Mouse (Mus musculus) hindbrain, embryonic 14.5 days (tissue): ENCODE data around the gene Foxl1. TPM values are rescaled to one million over a fixed set of nuclear protein-coding genes. Genes with fewer than 3 reads are reported as not detected.
"Not testable (repeated sequence)": the region's sequence is repeated elsewhere in the genome, so short reads cannot be mapped to it uniquely, and the experiment has no call there.

Source experiments
- ATAC-seq: fragments of 200-750 bp; cut with Nextera tagmentation; 2 replicates; pipeline ENCODE4 v1.8.0; 2017; ENCODE audit warnings: moderate number of reproducible peaks, mild to moderate bottlenecking, moderate TSS enrichment, moderate library complexity; ENCODE audit not compliant: low FRiP score
- DNase-seq: peaks from one replicate; pipeline ENCODE4 v3.0.0-alpha.2; 2015; ENCODE audit warnings: low spot score
- H3K27ac ChIP-seq: fragments of 300-500 bp; sonication (generic); 2 replicates; pipeline ENCODE4 v1.5.1; 2014; ENCODE audit warnings: mild to moderate bottlenecking, moderate library complexity
- H3K27me3 ChIP-seq: fragments of 300-500 bp; sonication (generic); 2 replicates; pipeline ENCODE4 v1.6.1; 2014; ENCODE audit warnings: mild to moderate bottlenecking, low read length, mixed read lengths; ENCODE audit not compliant: control insufficient read depth, insufficient read depth
- H3K36me3 ChIP-seq: fragments of 300-500 bp; sonication (generic); replicated peaks from 2 replicates; pipeline ENCODE4 v1.6.1; 2014; ENCODE audit not compliant: control insufficient read depth, insufficient read depth
- H3K4me1 ChIP-seq: fragments of 300-500 bp; sonication (generic); replicated peaks from 2 replicates; pipeline ENCODE4 v1.6.1; 2014; ENCODE audit warnings: antibody characterized with exemption, low read length, mixed read lengths; ENCODE audit not compliant: control insufficient read depth, insufficient read depth
- H3K4me2 ChIP-seq: fragments of 300-500 bp; sonication (generic); replicated peaks from 2 replicates; pipeline ENCODE4 v1.6.1; 2014; ENCODE audit warnings: mild to moderate bottlenecking, moderate library complexity
- H3K4me3 ChIP-seq: fragments of 300-500 bp; sonication (generic); replicated peaks from 2 replicates; pipeline ENCODE4 v1.5.1; 2014; ENCODE audit warnings: mild to moderate bottlenecking, low read length
- H3K9ac ChIP-seq: fragments of 300-500 bp; sonication (generic); 2 replicates; pipeline ENCODE4 v1.6.1; 2014
- H3K9me3 ChIP-seq: fragments of 300-500 bp; sonication (generic); 2 replicates; pipeline ENCODE4 v1.6.1; 2016; ENCODE audit warnings: low read length; ENCODE audit not compliant: control insufficient read depth
- WGBS: fragments of 180-500 bp; shearing (Covaris S2); extraction: QIAGEN DNeasy Blood & Tissue Kit; methylation state at CpG from one replicate; pipeline ENCODE4 v1.1.7; 2014; 5-methylcytosine and 5-hydroxymethylcytosine counted together
- polyA plus RNA-seq: library from polyadenylated mRNA; unstranded; fragments of >200 nt; fragmentation: Nextera tagmentation; extraction: Ambion mirVana; gene quantifications from 2 replicates; pipeline ENCODE4 v1.2.1, GENCODE M21; 2014

The Foxl1 gene
- polyA plus RNA-seq, 1 experiment from 2014 or later, result 0.25 TPM

DNA sequence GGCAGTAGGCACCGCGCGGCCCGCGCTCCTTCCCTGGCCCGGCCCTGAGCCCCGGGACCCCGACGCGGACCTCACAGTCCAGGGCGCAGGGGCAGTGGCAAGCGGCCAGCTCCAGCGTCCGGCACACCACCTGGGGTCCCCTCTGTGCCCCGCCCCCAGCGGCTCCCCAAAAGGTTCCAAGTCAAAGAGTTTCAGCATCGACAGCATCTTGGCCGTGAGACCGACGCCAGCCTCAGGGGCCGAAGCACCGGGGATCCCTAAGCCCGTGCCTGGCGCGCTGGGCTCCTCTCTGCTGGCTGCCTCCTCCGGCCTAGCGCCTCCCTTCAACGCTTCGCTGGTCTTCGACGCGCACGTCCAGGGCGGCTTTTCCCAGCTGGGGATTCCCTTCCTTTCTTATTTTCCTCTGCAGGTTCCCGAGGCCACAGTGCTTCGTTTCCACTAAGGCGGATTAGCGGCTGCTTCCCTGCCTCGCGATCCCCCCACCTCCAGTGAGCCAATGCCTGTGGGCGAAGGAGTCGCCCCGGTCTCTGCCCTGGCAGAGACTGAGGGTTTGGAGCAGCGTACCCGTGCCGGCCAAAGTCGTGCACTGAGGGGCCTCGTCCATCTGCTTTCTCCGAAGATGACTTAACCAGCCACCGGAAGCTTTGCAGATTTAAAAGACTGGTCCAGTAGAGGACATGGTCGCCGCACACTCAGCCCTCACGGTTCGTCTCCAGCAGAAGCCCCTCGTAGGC is 958 bp downstream of the Foxl1 start:
- Histone ChIP-seq H3K4me1 (peaks cover 8% of the 10 kb centered on the region; the same call in 1 of the 2 replicates), H3K27ac (no peak overlapping the region), H3K9ac (no peak overlapping the region), H3K4me3 (peak overlapping the region; percentile 16; the same call in 1 of the 2 replicates), H3K9me3 (no peaks in the 10 kb centered on the region), H3K36me3 (no peaks in the 10 kb centered on the region), H3K4me2 (peak overlapping the region; percentile 23), H3K27me3 (peaks cover 90% of the 10 kb centered on the region)
- WGBS, result 2% methylated on average over 52 of the region's 55 CpGs
- DNase-seq (no peak), ATAC-seq (no peak)

DNA sequence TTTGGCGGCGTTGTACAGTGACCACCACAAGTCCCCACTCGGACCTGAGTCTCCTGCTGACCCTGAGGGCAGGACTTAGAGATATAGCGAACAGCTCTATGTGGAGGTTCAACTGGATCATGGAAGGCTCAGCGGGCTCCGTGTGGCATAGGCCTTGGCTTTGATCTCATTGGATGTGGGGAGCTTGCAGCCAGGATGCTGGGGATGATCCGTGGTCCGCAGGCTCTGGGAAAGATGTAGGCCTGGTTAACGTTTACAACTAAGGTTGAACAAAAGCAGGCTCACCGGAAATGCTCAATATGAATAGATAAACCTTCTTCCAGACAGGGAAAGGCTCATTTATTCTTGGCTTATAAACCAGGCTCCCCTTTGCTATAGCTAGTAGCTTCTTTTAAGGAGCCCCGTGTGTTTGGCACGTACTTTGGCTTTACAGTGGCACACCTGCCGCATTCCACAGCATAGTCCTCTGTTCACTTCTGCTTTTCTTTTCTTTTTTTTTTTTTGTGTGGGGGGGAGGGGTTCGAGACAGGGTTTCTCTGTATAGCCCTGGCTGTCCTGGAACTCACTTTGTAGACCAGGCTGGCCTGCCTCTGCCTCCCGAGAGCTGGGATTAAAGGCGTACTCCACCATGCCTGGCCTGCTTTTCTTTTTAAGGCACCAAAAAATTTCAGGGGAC is 1.7 kb downstream of the Foxl1 start:
- Histone ChIP-seq H3K27ac (no peak overlapping the region), H3K27me3 (peaks cover 83% of the 10 kb centered on the region), H3K4me1 (peaks cover 8% of the 10 kb centered on the region; the same call in 1 of the 2 replicates), H3K4me2 (no peak overlapping the region), H3K9ac (no peak overlapping the region), H3K4me3 (no peak overlapping the region), H3K36me3 (no peaks in the 10 kb centered on the region), H3K9me3 (no peaks in the 10 kb centered on the region)
- DNase-seq (no peak), ATAC-seq (no peak)
- 12% methylated on average over 16 of the region's 16 CpGs for WGBS

DNA sequence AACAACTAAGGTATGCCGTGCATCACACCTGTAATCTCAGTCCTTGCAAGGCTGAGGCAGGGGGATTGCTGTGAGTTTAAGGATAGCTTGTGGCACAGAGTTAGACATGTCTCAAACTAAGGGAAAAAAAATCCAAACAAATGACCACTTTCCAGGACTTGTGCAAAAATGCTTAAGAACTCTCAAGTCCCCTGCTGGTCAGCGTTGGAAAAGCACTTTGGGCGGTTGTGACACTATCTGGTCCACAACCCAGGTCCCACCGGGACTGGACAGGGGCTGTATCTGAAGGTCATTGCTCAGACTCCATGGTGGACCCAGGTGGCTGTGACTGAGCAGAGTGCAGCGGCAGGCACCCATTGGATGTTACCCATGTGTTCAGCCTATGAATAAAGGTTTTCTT is 2.8 kb downstream of the Foxl1 start:
- 30% methylated on average over 5 of the region's 5 CpGs for whole genome bisulfite sequencing
- DNase-seq (no peak), ATAC-seq (no peak)
- H3K27me3 ChIP-seq, result peaks cover 71% of the 10 kb centered on the region
- no peak overlapping the region for H3K4me3 ChIP-seq
- peaks cover 8% of the 10 kb centered on the region; the same call in 1 of the 2 replicates for H3K4me1 ChIP-seq
- H3K9ac ChIP-seq, result no peak overlapping the region
- H3K27ac ChIP-seq, result no peak overlapping the region
- H3K9me3 ChIP-seq, result no peaks in the 10 kb centered on the region
- no peaks in the 10 kb centered on the region for H3K36me3 ChIP-seq
- H3K4me2 ChIP-seq, result no peak overlapping the region

DNA sequence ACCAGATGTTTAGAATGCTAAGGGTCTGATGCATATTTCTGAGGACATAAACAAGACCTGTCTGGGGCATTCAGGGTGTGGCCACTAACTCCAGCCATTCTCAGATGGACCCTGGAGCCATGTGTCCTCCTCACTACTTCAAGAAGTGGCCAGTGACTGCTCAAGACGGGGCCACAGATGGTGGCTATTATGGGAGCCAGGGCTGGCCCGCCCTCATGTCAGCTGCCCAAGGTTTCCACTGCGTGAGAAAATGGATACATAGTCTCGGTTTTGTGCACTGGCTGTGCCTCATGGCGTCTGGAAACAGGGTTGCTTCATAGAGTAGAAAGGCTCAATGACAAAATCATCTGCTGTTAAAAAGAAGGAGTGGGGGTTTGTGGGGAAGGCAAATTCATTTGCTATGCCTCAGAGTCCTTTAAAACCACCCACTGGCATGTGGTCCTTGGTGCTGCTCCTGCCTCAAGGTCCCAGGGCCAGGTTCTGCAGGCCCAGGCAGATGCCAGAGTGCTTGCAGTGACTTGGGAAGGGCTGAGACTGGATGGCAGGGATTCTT is 5.3 kb downstream of the Foxl1 start:
- Histone ChIP-seq H3K4me3 (no peak overlapping the region), H3K9ac (no peak overlapping the region), H3K4me2 (no peak overlapping the region), H3K27ac (no peak overlapping the region), H3K36me3 (no peaks in the 10 kb centered on the region), H3K27me3 (peaks cover 46% of the 10 kb centered on the region), H3K9me3 (peaks cover 4% of the 10 kb centered on the region; the same call in 1 of the 2 replicates), H3K4me1 (peaks cover 5% of the 10 kb centered on the region; the same call in 1 of the 2 replicates)
- DNase-seq (no peak), ATAC-seq (no peak)
- WGBS, result 66% methylated on average over 5 of the region's 5 CpGs

DNA sequence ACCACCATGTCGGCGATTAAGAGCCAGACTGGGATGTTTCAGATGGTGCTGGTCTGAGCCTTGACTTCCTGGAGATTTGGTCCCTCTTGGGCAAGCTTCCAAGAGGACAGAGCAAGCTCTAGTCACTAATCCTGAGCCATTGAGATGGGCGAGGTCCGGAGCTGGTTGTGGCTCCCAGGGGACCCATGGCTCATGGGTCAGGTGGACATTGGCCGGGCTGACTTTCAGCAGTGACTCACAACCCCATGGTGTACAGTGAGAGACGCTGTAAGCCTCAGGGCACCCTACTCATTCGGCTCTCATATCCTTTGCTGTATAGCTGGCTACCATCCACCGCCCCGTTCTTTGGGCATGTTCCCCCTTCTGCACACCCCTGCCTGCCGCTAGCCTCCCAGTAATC is 6.4 kb downstream of the Foxl1 start:
- 91% methylated on average over 10 of the region's 10 CpGs for WGBS
- ATAC-seq (no peak), DNase-seq (no peak)
- Histone ChIP-seq H3K4me3 (no peak overlapping the region), H3K9me3 (peaks cover 4% of the 10 kb centered on the region; the same call in 1 of the 2 replicates), H3K9ac (no peak overlapping the region), H3K27ac (no peak overlapping the region), H3K4me2 (no peak overlapping the region), H3K36me3 (no peaks in the 10 kb centered on the region), H3K27me3 (peaks cover 36% of the 10 kb centered on the region), H3K4me1 (no peaks in the 10 kb centered on the region)

DNA sequence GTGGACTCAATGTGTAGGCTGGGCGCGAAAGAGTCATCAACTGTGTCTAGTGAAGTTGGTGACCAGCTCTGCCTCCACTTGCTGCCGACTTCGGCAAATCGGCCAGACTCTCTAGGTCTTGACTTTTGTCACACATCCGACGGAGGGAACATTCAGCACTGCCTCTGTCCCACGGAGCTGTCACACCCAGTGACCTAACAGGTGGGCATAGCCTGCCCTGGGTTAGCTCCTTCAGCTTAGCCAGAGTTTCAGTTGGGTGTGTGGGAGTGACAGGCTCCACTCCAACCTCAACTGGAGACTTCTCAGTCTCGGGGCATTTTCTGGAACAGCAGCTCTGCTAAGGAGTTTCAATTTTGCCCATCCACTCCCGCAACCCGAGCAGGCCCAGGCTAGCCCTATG is 6.8 kb downstream of the Foxl1 start:
- 92% methylated on average over 11 of the region's 11 CpGs for WGBS
- no peak for ATAC-seq
- H3K4me3 ChIP-seq, result no peak overlapping the region
- H3K27me3 ChIP-seq, result peaks cover 32% of the 10 kb centered on the region
- H3K4me1 ChIP-seq, result no peaks in the 10 kb centered on the region
- H3K4me2 ChIP-seq, result no peak overlapping the region
- no peak overlapping the region for H3K9ac ChIP-seq
- no peak for DNase-seq
- H3K9me3 ChIP-seq, result peaks cover 4% of the 10 kb centered on the region; the same call in 1 of the 2 replicates
- H3K36me3 ChIP-seq, result no peaks in the 10 kb centered on the region
- H3K27ac ChIP-seq, result no peak overlapping the region

DNA sequence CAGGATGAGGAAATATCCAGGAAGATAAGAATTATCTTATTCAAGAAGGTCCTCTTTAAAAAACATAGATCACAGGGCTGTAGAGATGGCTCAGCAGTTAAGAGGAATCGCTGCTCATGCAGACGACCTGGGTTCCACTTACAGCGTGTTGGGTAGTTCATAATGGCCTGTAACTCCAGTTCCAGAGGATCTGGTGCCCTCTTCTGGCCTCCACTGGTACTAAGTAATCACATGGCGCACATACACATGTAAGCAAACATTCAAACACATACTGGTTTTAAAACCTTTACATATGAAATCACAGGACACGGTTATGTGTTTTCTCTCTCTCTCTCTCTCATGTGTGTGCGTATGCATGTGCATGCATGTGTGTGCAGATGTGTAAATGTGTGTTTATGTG is 9.1 kb downstream of the Foxl1 start:
- peaks cover 9% of the 10 kb centered on the region for H3K27me3 ChIP-seq
- H3K27ac ChIP-seq, result no peak overlapping the region
- no peaks in the 10 kb centered on the region for H3K4me1 ChIP-seq
- H3K9me3 ChIP-seq, result peaks cover 4% of the 10 kb centered on the region; the same call in 1 of the 2 replicates
- H3K36me3 ChIP-seq, result no peaks in the 10 kb centered on the region
- WGBS, result 95% methylated on average over 6 of the region's 6 CpGs
- no peak overlapping the region for H3K9ac ChIP-seq
- H3K4me3 ChIP-seq, result no peak overlapping the region
- no peak for ATAC-seq
- no peak overlapping the region for H3K4me2 ChIP-seq
- no peak for DNase-seq

DNA sequence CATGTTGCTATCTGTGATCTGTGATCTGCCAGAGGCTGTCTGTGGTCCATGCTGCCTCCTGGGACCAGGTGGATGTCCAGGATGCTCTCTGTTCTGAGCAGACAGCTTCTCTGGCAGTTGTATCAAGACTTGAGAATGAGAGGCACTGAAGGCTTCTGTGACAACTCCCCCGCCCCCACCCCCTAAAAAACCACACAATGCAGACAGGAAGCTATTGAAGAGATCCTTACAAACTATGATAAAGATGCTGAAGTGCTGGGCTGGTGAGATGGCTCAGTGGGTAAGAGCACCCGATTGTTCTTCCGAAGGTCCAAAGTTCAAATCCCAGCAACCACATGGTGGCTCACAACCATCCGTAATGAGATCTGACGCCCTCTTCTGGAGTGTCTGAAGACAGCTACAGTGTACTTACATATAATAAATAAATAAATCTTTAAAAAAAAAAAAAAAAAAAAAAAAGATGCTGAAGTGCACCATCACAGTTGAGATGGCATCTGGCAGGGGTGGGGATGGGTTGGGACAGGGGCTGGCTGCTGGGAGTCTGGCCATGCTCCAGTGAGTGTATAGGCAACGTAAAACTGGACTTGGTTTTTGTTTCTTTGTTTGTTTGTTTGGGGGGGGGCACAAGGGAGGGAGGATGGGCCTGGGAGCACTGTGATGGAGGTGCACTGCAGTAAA is 17.9 kb downstream of the Foxl1 start:
- 90% methylated on average over 4 of the region's 6 CpGs for WGBS
- not testable (repeated sequence) for H3K27me3 ChIP-seq, H3K4me2 ChIP-seq, H3K9ac ChIP-seq, ATAC-seq, H3K4me3 ChIP-seq, H3K4me1 ChIP-seq, DNase-seq, H3K27ac ChIP-seq, H3K9me3 ChIP-seq, H3K36me3 ChIP-seq

DNA sequence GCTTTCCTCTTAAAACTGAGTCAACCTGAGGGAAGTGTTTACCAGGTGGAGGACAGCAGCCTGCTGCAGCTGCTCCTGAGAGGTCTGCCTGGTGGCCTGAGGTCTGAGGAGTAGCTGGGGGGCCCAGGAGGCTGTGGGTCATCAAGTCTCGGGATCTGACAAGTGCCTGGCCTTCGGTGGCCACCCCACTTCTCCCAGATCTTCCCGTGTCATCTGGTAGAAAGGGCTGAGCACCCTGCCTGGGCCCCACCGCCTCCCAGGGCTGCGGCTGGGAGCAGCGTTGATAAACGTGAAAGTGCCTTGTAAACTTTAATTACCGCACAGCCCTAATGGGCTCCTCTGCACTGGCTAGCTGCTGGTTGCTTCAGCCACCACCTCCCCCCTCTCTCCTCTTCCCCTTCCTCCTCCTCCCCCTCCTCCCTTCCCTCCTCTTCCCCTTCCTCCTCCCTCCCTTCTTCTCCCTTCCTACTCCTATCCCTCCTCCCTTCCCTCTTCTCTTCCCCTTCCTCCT is 20.9 kb downstream of the Foxl1 start:
- WGBS, result 52% methylated on average over 8 of the region's 8 CpGs

More for the DNA sequence above, 20.9 kb downstream of the Foxl1 start:
- no peak overlapping the region for H3K4me2 ChIP-seq
- no peaks in the 10 kb centered on the region for H3K9me3 ChIP-seq
- no peak overlapping the region for H3K9ac ChIP-seq
- H3K27ac ChIP-seq, result no peak overlapping the region
- DNase-seq, result no peak
- no peaks in the 10 kb centered on the region for H3K4me1 ChIP-seq
- no peak for ATAC-seq
- no peaks in the 10 kb centered on the region for H3K36me3 ChIP-seq
- H3K27me3 ChIP-seq, result no peaks in the 10 kb centered on the region
- no peak overlapping the region for H3K4me3 ChIP-seq
